Mouse (Mus musculus) CH12.LX (cell line): ENCODE results near the gene Ppm1b. TPM values are rescaled to one million over a fixed set of nuclear protein-coding genes. Genes with fewer than 3 reads are reported as not detected.

Experiments
- DNase-seq: peaks from one replicate; pipeline ENCODE4 v3.0.0-alpha.2; 2013; ENCODE audit errors: extremely low read depth
- H3K27ac ChIP-seq: 2 replicates; pipeline ENCODE4 v1.5.1; 2012; ENCODE audit warnings: low read depth, mild to moderate bottlenecking, control low read depth, moderate library complexity; ENCODE audit not compliant: insufficient read depth
- H3K27me3 ChIP-seq: replicated peaks from 2 replicates; pipeline ENCODE3; 2012; ENCODE audit warnings: inconsistent platforms
- H3K36me3 ChIP-seq, 2 experiments: replicated peaks in 1 of 2; 2 replicates each; pipeline versions ENCODE3 to v1.6.1; 2012; ENCODE audit warnings: inconsistent platforms in 1 of 2, low read length in 1 of 2, mild to moderate bottlenecking in 1 of 2, mixed read lengths in 1 of 2, moderate library complexity in 1 of 2; ENCODE audit not compliant: control insufficient read depth in 1 of 2, insufficient read depth in 1 of 2
- H3K4me1 ChIP-seq, 2 experiments: 2 replicates each; pipeline ENCODE4 v1.6.1; 2012; ENCODE audit warnings: inconsistent platforms in 1 of 2, moderate library complexity in 1 of 2; ENCODE audit not compliant: insufficient read depth in 2 of 2, control insufficient read depth in 1 of 2
- H3K4me2 ChIP-seq: 2 replicates; pipeline ENCODE4 v1.6.1; 2012; ENCODE audit warnings: low read depth, mild to moderate bottlenecking, control low read depth; ENCODE audit not compliant: poor library complexity, insufficient read depth, severe bottlenecking
- H3K4me3 ChIP-seq, 3 experiments: fragments of 150-350 bp in 1 of 3; sonication (generic) in 1 of 3; replicated peaks in 1 of 3; 2 replicates each; pipeline versions ENCODE3 to v1.5.1; 2011 to 2012; ENCODE audit warnings: low read depth in 2 of 3, low read length in 2 of 3, mild to moderate bottlenecking in 2 of 3, moderate library complexity in 2 of 3, control low read depth in 1 of 3, improper control_type of control experiment in 1 of 3, inconsistent platforms in 1 of 3, mixed read lengths in 1 of 3; ENCODE audit not compliant: poor library complexity in 1 of 3
- H3K79me2 ChIP-seq: replicated peaks from 2 replicates; pipeline ENCODE4 v1.6.1; 2012; ENCODE audit warnings: mild to moderate bottlenecking, moderate library complexity; ENCODE audit not compliant: control insufficient read depth, poor library complexity, insufficient read depth, severe bottlenecking; ENCODE audit errors: extremely low read depth
- H3K9ac ChIP-seq: 2 replicates; pipeline ENCODE4 v1.6.1; 2012; ENCODE audit warnings: low read depth, mild to moderate bottlenecking, control low read depth, moderate library complexity; ENCODE audit not compliant: insufficient read depth
- H3K9me3 ChIP-seq: replicated peaks from 2 replicates; pipeline ENCODE3; 2012; ENCODE audit warnings: low read length, inconsistent platforms, mixed read lengths
- BHLHE40 ChIP-seq: IDR thresholded peaks from 2 replicates; pipeline ENCODE4 v1.6.1; 2011; ENCODE audit warnings: mild to moderate bottlenecking, low read depth, low read length, improper control_type of control experiment
- CHD1 ChIP-seq: IDR thresholded peaks from 2 replicates; pipeline ENCODE4 v1.6.1; 2012; ENCODE audit warnings: low read depth, low read length, improper control_type of control experiment, inconsistent platforms
- E2F4 ChIP-seq: IDR thresholded peaks from 2 replicates; pipeline ENCODE4 v1.6.1; 2011; ENCODE audit warnings: low read depth, low read length, improper control_type of control experiment; ENCODE audit not compliant: insufficient replicate concordance
- ELF1 ChIP-seq: IDR thresholded peaks from 2 replicates; pipeline ENCODE4 v1.6.1; 2014; ENCODE audit warnings: low read depth, mild to moderate bottlenecking, inconsistent platforms, low read length, improper control_type of control experiment
- EP300 ChIP-seq: IDR thresholded peaks from 2 replicates; pipeline ENCODE4 v1.6.1; 2011; ENCODE audit warnings: low read length, improper control_type of control experiment
- ETS1 ChIP-seq: conservative IDR thresholded peaks from 2 replicates; pipeline ENCODE4 v1.6.1; 2012; ENCODE audit warnings: low read depth, mild to moderate bottlenecking, inconsistent platforms, low read length, improper control_type of control experiment, moderate library complexity
- IRF4 ChIP-seq: IDR thresholded peaks from 2 replicates; pipeline ENCODE4 v1.6.1; 2014; ENCODE audit warnings: low read depth, mild to moderate bottlenecking, inconsistent platforms, low read length, improper control_type of control experiment
- JUN ChIP-seq: IDR thresholded peaks from 2 replicates; pipeline ENCODE4 v1.6.1; 2011; ENCODE audit warnings: low read depth, mild to moderate bottlenecking, low read length, improper control_type of control experiment, moderate library complexity; ENCODE audit not compliant: insufficient read depth
- JUND ChIP-seq: conservative IDR thresholded peaks from 2 replicates; pipeline ENCODE4 v1.6.1; 2011; ENCODE audit warnings: low read depth, low read length, improper control_type of control experiment
- KAT2A ChIP-seq: IDR thresholded peaks from 2 replicates; pipeline ENCODE4 v1.6.1; 2012; ENCODE audit warnings: low read length, improper control_type of control experiment, inconsistent platforms; ENCODE audit not compliant: insufficient replicate concordance
- MAX ChIP-seq: IDR thresholded peaks from 2 replicates; pipeline ENCODE4 v1.6.1; 2011; ENCODE audit warnings: low read length, improper control_type of control experiment
- MAZ ChIP-seq: IDR thresholded peaks from 2 replicates; pipeline ENCODE4 v1.6.1; 2012; ENCODE audit warnings: low read depth, mild to moderate bottlenecking, inconsistent platforms, low read length, improper control_type of control experiment, moderate library complexity
- MEF2A ChIP-seq: IDR thresholded peaks from 2 replicates; pipeline ENCODE4 v1.6.1; 2014; ENCODE audit warnings: low read depth, mild to moderate bottlenecking, inconsistent platforms, low read length, improper control_type of control experiment, borderline replicate concordance
- MXI1 ChIP-seq: IDR thresholded peaks from 2 replicates; pipeline ENCODE4 v1.6.1; 2011; ENCODE audit warnings: mild to moderate bottlenecking, low read depth, low read length, improper control_type of control experiment
- MYC ChIP-seq: IDR thresholded peaks from 2 replicates; pipeline ENCODE4 v1.6.1; 2011; ENCODE audit warnings: low read depth, mild to moderate bottlenecking, improper control_type of control experiment, low read length
- NELFE ChIP-seq: IDR thresholded peaks from 2 replicates; pipeline ENCODE4 v1.6.1; 2011; ENCODE audit warnings: low read depth, low read length, improper control_type of control experiment
- NRF1 ChIP-seq: IDR thresholded peaks from 2 replicates; pipeline ENCODE4 v1.6.1; 2014; ENCODE audit warnings: low read depth, mild to moderate bottlenecking, inconsistent platforms, low read length, improper control_type of control experiment, moderate library complexity
- PAX5 ChIP-seq: IDR thresholded peaks from 2 replicates; pipeline ENCODE4 v1.6.1; 2012; ENCODE audit warnings: low read length, inconsistent platforms, mixed read lengths
- POLR2AphosphoS2 ChIP-seq: IDR thresholded peaks from 2 replicates; pipeline ENCODE4 v1.6.1; 2011; ENCODE audit warnings: low read depth, low read length, improper control_type of control experiment
- SMC3 ChIP-seq: IDR thresholded peaks from 2 replicates; pipeline ENCODE4 v1.6.1; 2011; ENCODE audit warnings: low read depth, low read length, improper control_type of control experiment
- TBP ChIP-seq: conservative IDR thresholded peaks from 2 replicates; pipeline ENCODE4 v1.6.1; 2011; ENCODE audit warnings: low read depth, low read length, improper control_type of control experiment
- TCF12 ChIP-seq: IDR thresholded peaks from 2 replicates; pipeline ENCODE4 v1.6.1; 2014; ENCODE audit warnings: low read depth, mild to moderate bottlenecking, inconsistent platforms, low read length, improper control_type of control experiment
- UBTF ChIP-seq: IDR thresholded peaks from 2 replicates; pipeline ENCODE4 v1.6.1; 2012; ENCODE audit warnings: low read depth, mild to moderate bottlenecking, inconsistent platforms, low read length, improper control_type of control experiment, moderate library complexity
- ZKSCAN1 ChIP-seq: IDR thresholded peaks from 2 replicates; pipeline ENCODE4 v1.6.1; 2012; ENCODE audit warnings: low read depth, inconsistent platforms, low read length, improper control_type of control experiment, borderline replicate concordance
- ZMIZ1 ChIP-seq: IDR thresholded peaks from 2 replicates; pipeline ENCODE4 v1.6.1; 2012; ENCODE audit warnings: low read depth, mild to moderate bottlenecking, inconsistent platforms, low read length, improper control_type of control experiment
- dilution Hi-C: fragments of 300-500 bp; cut with MboI; formaldehyde crosslinking; loops from 2 replicates; pipeline ENCODE4 v1.14.3; 2020; ENCODE audit warnings: low sequenced_read_pairs; ENCODE audit not compliant: extremely low pct_unique_long_range_greater_than_20kb, extremely low pct_ligation_motif_present
- in situ Hi-C: fragments of 300-500 bp; cut with MboI; formaldehyde crosslinking; loops from 3 replicates; pipeline ENCODE4 v1.14.3; 2019; ENCODE audit warnings: low sequenced_read_pairs, low pct_ligation_motif_present, low pct_unique_long_range_greater_than_20kb, mixed read lengths
- polyA plus RNA-seq: library from polyadenylated mRNA; unstranded; fragments of >175 nt; gene quantifications from 2 replicates; pipeline ENCODE4 v1.2.1, GENCODE M21; 2012; ENCODE audit warnings: low read depth; ENCODE audit not compliant: insufficient read length
- total RNA-seq, 2 experiments: library from RNA; depleted of rRNA; stranded (reverse); fragments of 300-350 nt in 1 of 2; fragments of >200 nt in 1 of 2; gene quantifications; 2 replicates each; pipeline ENCODE4 v1.2.3; 2012 to 2014

Ppm1b gene
- total and polyA plus RNA-seq, 3 experiments = 37.7 to 49.6 (median 39.5) TPM

- dilution Hi-C loops (no loop called here), in situ Hi-C loops (no loop called here)
- Histone ChIP-seq H3K9me3 (peaks cover 5% of the 10 kb centered on the region), H3K4me1 (peaks cover 0 to 3% of the 10 kb centered on the region in 2 experiments; a peak in 1 of 4 replicates), H3K27me3 (no peaks in the 10 kb centered on the region), H3K79me2 (no peaks in the 10 kb centered on the region), H3K36me3 (no peaks in the 10 kb centered on the region), H3K4me3 (no peak overlapping the region), H3K27ac (no peak overlapping the region), H3K9ac (no peak overlapping the region), H3K4me2 (no peak overlapping the region)
- DNase-seq = no peak
- TF ChIP-seq MXI1 (no peak), MYC (no peak), CHD1 (no peak), E2F4 (no peak), UBTF (no peak), NELFE (no peak), ELF1 (no peak), BHLHE40 (no peak), JUND (no peak)
These were observed 13.5 kb upstream of the Ppm1b start for GRCm38 (mm10) chr17:84943033-84943393.

GRCm38 (mm10) chr17:84944348-84944747 is 12.2 kb upstream of the Ppm1b start:
- in situ Hi-C loops = no loop called here

More at GRCm38 (mm10) chr17:84944348-84944747, 12.2 kb upstream of the Ppm1b start:
- dilution Hi-C loops = no loop called here
- Histone ChIP-seq H3K27ac (no peak overlapping the region), H3K9me3 (no peaks in the 10 kb centered on the region), H3K79me2 (no peaks in the 10 kb centered on the region)
- no peak for TF ChIP-seq TBP
- no peak for TF ChIP-seq E2F4
- TF ChIP-seq SMC3 = no peak
- no peak for TF ChIP-seq MAZ
- no peak for TF ChIP-seq JUND
- no peak for TF ChIP-seq TCF12
- TF ChIP-seq NRF1 = no peak
- TF ChIP-seq JUN = no peak
- TF ChIP-seq KAT2A = no peak
- no peak for TF ChIP-seq ETS1
- TF ChIP-seq POLR2AphosphoS2 = no peak
- TF ChIP-seq EP300 = no peak
- no peak for TF ChIP-seq MEF2A
- no peak for TF ChIP-seq ZMIZ1
- no peak for TF ChIP-seq MAX
- no peak for TF ChIP-seq ZKSCAN1
- TF ChIP-seq IRF4 = no peak
- no peak for TF ChIP-seq PAX5
- no peak for TF ChIP-seq NELFE
- TF ChIP-seq, all 38 proteins: peak for 0
- no peak overlapping the region for H3K4me3 ChIP-seq
- no peak overlapping the region for H3K4me2 ChIP-seq
- H3K27me3 ChIP-seq = no peaks in the 10 kb centered on the region
- DNase-seq = no peak
- H3K9ac ChIP-seq = no peak overlapping the region
- H3K4me1 ChIP-seq = peaks cover 0 to 3% of the 10 kb centered on the region in 2 experiments; a peak in 1 of 4 replicates
- H3K36me3 ChIP-seq = no peaks in the 10 kb centered on the region
